Mouse (Mus musculus): ENCODE results near the gene Pla2g4f. TPM values are rescaled to one million over a fixed set of nuclear protein-coding genes. Genes with fewer than 3 reads are reported as not detected.

Gene Pla2g4f
- not detected in 2 replicates for polyA plus RNA-seq (2011; ENCODE audit: insufficient read depth, insufficient read length, low replicate concordance, missing spikeins)

- H3K4me1 ChIP-seq (ENCODE audit: control insufficient read depth, insufficient read depth, low read length): no peaks in the 10 kb centered on the region
- H3K4me3 ChIP-seq (replicated peaks; ENCODE audit: control insufficient read depth, low read depth, low read length): no peak within 1 kb of the TSS
- TF ChIP-seq POLR2A (IDR thresholded peaks at IDR 0.05; ENCODE audit: borderline replicate concordance, control insufficient read depth, low read depth, low read length) (no peak), CTCF (IDR thresholded peaks at IDR 0.05; ENCODE audit: control insufficient read depth, insufficient read depth, low read length) (no peak)
- H3K27ac ChIP-seq (ENCODE audit: control insufficient read depth, insufficient read depth, low read depth, low read length, poor library complexity): no peak within 1 kb of the TSS
- 54% methylated on average over 3 of the region's 3 CpGs for WGBS
Observed at GRCm38 (mm10) chr2:120313976-120314375, at the start of gene Pla2g4f. Gene Pla2g4f, minus strand, starts transcription at chr2:120314165.

- H3K4me3 ChIP-seq (replicated peaks; ENCODE audit: control insufficient read depth, low read depth, low read length): no peak overlapping the region
- H3K27ac ChIP-seq (ENCODE audit: control insufficient read depth, insufficient read depth, low read depth, low read length, poor library complexity): no peak overlapping the region
- no peaks in the 10 kb centered on the region for H3K4me1 ChIP-seq (ENCODE audit: control insufficient read depth, insufficient read depth, low read length)
- TF ChIP-seq POLR2A (IDR thresholded peaks at IDR 0.05; ENCODE audit: borderline replicate concordance, control insufficient read depth, low read depth, low read length): no peak
- TF ChIP-seq CTCF (IDR thresholded peaks at IDR 0.05; ENCODE audit: control insufficient read depth, insufficient read depth, low read length): no peak
- WGBS: 88% methylated on average over 1 of the region's 1 CpGs
Observed at GRCm38 (mm10) chr2:120360425-120360824, 46.5 kb upstream of the Pla2g4f start.

- Histone ChIP-seq H3K4me3 (replicated peaks; ENCODE audit: control insufficient read depth, low read depth, low read length) (peak within 1 kb of the TSS; percentile 97), H3K4me1 (ENCODE audit: control insufficient read depth, insufficient read depth, low read length) (peaks cover 2% of the 10 kb centered on the region; the same call in 1 of the 2 replicates), H3K27ac (ENCODE audit: control insufficient read depth, insufficient read depth, low read depth, low read length, poor library complexity) (peak within 1 kb of the TSS; percentile 51; the same call in 1 of the 2 replicates)
- TF ChIP-seq POLR2A (IDR thresholded peaks at IDR 0.05; ENCODE audit: borderline replicate concordance, control insufficient read depth, low read depth, low read length): peak; percentile 70
- no peak for TF ChIP-seq CTCF (IDR thresholded peaks at IDR 0.05; ENCODE audit: control insufficient read depth, insufficient read depth, low read length)
- 11% methylated on average over 44 of the region's 44 CpGs for WGBS
Observed at GRCm38 (mm10) chr2:120352682-120353646, 39.0 kb upstream of the Pla2g4f start, which contains the start of gene Vps39. Gene Vps39, minus strand, starts transcription at chr2:120353137.

GRCm38 (mm10) chr2:120351321-120351720, 37.4 kb upstream of the Pla2g4f start:
- H3K27ac ChIP-seq (ENCODE audit: control insufficient read depth, insufficient read depth, low read depth, low read length, poor library complexity): no peak overlapping the region
- peaks cover 2% of the 10 kb centered on the region; the same call in 1 of the 2 replicates for H3K4me1 ChIP-seq (ENCODE audit: control insufficient read depth, insufficient read depth, low read length)
- H3K4me3 ChIP-seq (replicated peaks; ENCODE audit: control insufficient read depth, low read depth, low read length): no peak overlapping the region
- WGBS: 81% methylated on average over 5 of the region's 5 CpGs
- no peak for TF ChIP-seq CTCF (IDR thresholded peaks at IDR 0.05; ENCODE audit: control insufficient read depth, insufficient read depth, low read length)
- TF ChIP-seq POLR2A (IDR thresholded peaks at IDR 0.05; ENCODE audit: borderline replicate concordance, control insufficient read depth, low read depth, low read length): no peak

- 5% methylated on average over 9 of the region's 9 CpGs for WGBS
- H3K4me1 ChIP-seq (ENCODE audit: control insufficient read depth, insufficient read depth, low read length): peaks cover 2% of the 10 kb centered on the region; the same call in 1 of the 2 replicates
Observed at GRCm38 (mm10) chr2:120348120-120348519, 34.2 kb upstream of the Pla2g4f start.

GRCm38 (mm10) chr2:120341741-120342140, 27.8 kb upstream of the Pla2g4f start:
- no peak for TF ChIP-seq POLR2A (IDR thresholded peaks at IDR 0.05; ENCODE audit: borderline replicate concordance, control insufficient read depth, low read depth, low read length)
- TF ChIP-seq CTCF (IDR thresholded peaks at IDR 0.05; ENCODE audit: control insufficient read depth, insufficient read depth, low read length): no peak
- Histone ChIP-seq H3K4me3 (replicated peaks; ENCODE audit: control insufficient read depth, low read depth, low read length) (no peak overlapping the region), H3K27ac (ENCODE audit: control insufficient read depth, insufficient read depth, low read depth, low read length, poor library complexity) (no peak overlapping the region), H3K4me1 (ENCODE audit: control insufficient read depth, insufficient read depth, low read length) (no peaks in the 10 kb centered on the region)
- WGBS: 86% methylated on average over 1 of the region's 1 CpGs

More at GRCm38 (mm10) chr2:120348120-120348519, 34.2 kb upstream of the Pla2g4f start:
- Histone ChIP-seq H3K4me3 (replicated peaks; ENCODE audit: control insufficient read depth, low read depth, low read length) (no peak overlapping the region), H3K27ac (ENCODE audit: control insufficient read depth, insufficient read depth, low read depth, low read length, poor library complexity) (no peak overlapping the region)
- TF ChIP-seq POLR2A (IDR thresholded peaks at IDR 0.05; ENCODE audit: borderline replicate concordance, control insufficient read depth, low read depth, low read length) (no peak), CTCF (IDR thresholded peaks at IDR 0.05; ENCODE audit: control insufficient read depth, insufficient read depth, low read length) (no peak)

- Histone ChIP-seq H3K4me3 (replicated peaks; ENCODE audit: control insufficient read depth, low read depth, low read length) (no peak overlapping the region), H3K4me1 (ENCODE audit: control insufficient read depth, insufficient read depth, low read length) (no peaks in the 10 kb centered on the region), H3K27ac (ENCODE audit: control insufficient read depth, insufficient read depth, low read depth, low read length, poor library complexity) (no peak overlapping the region)
- 88% methylated on average over 2 of the region's 2 CpGs for WGBS
- no peak for TF ChIP-seq POLR2A (IDR thresholded peaks at IDR 0.05; ENCODE audit: borderline replicate concordance, control insufficient read depth, low read depth, low read length)
- TF ChIP-seq CTCF (IDR thresholded peaks at IDR 0.05; ENCODE audit: control insufficient read depth, insufficient read depth, low read length): no peak
Observed at GRCm38 (mm10) chr2:120337886-120338285, 23.9 kb upstream of the Pla2g4f start.

- 88% methylated on average over 4 of the region's 4 CpGs for WGBS
- no peak for TF ChIP-seq CTCF (IDR thresholded peaks at IDR 0.05; ENCODE audit: control insufficient read depth, insufficient read depth, low read length)
- no peak for TF ChIP-seq POLR2A (IDR thresholded peaks at IDR 0.05; ENCODE audit: borderline replicate concordance, control insufficient read depth, low read depth, low read length)
- Histone ChIP-seq H3K27ac (ENCODE audit: control insufficient read depth, insufficient read depth, low read depth, low read length, poor library complexity) (no peak overlapping the region), H3K4me1 (ENCODE audit: control insufficient read depth, insufficient read depth, low read length) (no peaks in the 10 kb centered on the region), H3K4me3 (replicated peaks; ENCODE audit: control insufficient read depth, low read depth, low read length) (no peak overlapping the region)
Observed at GRCm38 (mm10) chr2:120331575-120331974, 17.6 kb upstream of the Pla2g4f start.
